In the genomic region with DNA sequence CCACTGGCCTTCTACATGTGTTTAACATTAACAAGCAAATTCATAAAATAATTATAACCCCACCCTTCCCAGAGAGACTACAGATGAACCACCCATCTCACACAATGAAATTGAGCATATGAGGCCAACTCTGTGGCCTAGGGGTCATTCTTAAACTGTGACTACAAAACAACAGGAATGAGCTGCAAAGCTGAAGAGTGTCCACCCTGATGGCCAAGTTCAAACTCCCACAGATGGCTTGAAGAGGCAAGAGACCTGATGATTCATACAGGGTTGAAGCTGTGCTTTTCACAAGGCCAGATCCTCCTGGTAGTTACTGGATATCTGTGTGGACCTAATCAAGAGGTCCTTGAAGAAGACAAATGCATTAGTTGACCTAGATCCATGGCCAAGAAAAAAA, we compare ENCODE assay signal across 12 mouse cellular contexts.
"Had no signal": no experiment of that assay in that cellular context is flagged by ENCODE, and none has a peak within 500 bp of the region (broad histone marks: within the 10 kb centered on the region; RNA-seq: fewer than 3 reads in every experiment).

No protein-coding gene starts in this region.

- DNase-seq: kidney, adult 9 months; kidney, postnatal 36 days; lung, adult 2 months; lung, postnatal 36 days; spleen, adult 18-20 months; thymus, adult 2 months; thymus, postnatal 25 days had no signal

- H3K27ac ChIP-seq: kidney, postnatal 0 days; limb, embryonic 10.5 days; liver, embryonic 15.5 days; midbrain, embryonic 13.5 days; stomach, embryonic 15.5 days had no signal

- H3K4me3 ChIP-seq: limb, embryonic 10.5 days; liver, embryonic 15.5 days; midbrain, embryonic 13.5 days; stomach, embryonic 15.5 days had no signal
